ENCODE assay signal across 23 mouse cellular contexts in the genomic region with DNA sequence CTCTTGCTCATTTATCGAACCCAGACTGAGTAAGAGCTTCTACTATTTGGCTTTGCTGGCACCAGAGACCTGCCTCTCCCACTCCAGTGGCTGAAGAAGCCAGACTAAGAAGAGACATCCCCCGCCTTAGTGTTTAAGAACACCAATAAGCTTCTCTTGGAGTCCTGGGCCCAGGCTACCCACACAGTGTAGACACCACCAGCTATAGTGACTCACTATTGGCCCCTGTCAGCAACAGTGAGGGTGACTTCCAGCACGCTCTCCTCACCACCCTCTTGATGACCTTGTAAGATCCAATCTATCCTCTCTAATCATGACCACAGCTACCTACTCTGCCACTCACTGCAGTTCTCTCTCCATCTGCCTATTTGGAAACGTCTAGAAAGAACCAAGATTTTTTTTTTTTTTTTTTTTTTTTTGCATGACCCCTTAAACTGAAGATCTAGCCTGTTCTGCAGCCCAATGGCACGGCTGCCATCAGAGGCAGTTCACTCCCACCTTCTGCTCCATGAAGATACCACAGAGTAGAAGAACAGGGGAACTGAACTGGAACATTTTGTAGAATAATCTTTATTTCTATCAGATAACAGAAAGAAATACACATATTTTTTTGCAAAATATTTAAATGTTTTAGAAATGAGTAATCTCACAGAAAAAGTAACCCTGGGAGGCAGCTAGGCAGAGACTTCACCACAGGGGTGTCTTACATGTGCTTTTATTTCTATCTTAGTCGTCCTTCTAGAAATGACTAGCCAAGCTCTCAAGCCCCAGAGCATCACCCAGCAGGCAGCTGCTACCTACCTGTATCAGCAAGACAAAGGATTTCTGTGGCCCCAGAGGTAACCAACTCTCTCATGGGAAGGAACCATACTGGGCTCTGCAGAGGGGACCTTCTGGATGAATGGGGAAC. TPM values are rescaled to one million over a fixed set of nuclear protein-coding genes. Genes with fewer than 3 reads are reported as not detected.
A peak's percentile ranks its signal among the peaks of the same experiment; 100 is the strongest.
DNase-seq lines count a peak whose midpoint lies in the region; ATAC-seq lines count a peak whose summit lies in the region.
"Had no signal": no experiment of that assay in that cellular context is flagged by ENCODE, and none has a peak within 500 bp of the region (broad histone marks: within the 10 kb centered on the region; RNA-seq: fewer than 3 reads in every experiment).

No protein-coding gene starts in this region.

- H3K27me3 ChIP-seq in hindbrain, embryonic 13.5 days, result no peaks in the 10 kb centered on the region
- H3K27me3 ChIP-seq: embryonic facial prominence, embryonic 12.5 days; forebrain, embryonic 13.5 days; heart, embryonic 15.5 days; intestine, embryonic 15.5 days had no signal

- H3K27ac ChIP-seq in hindbrain, embryonic 13.5 days, result no peak overlapping the region
- H3K27ac ChIP-seq: embryonic facial prominence, embryonic 12.5 days; forebrain, embryonic 13.5 days; heart, adult 2 months; heart, embryonic 15.5 days; hindbrain, embryonic 10.5 days; intestine, embryonic 15.5 days had no signal

- H3K4me2 ChIP-seq in hindbrain, embryonic 13.5 days, result no peak overlapping the region
- H3K4me2 ChIP-seq: embryonic facial prominence, embryonic 12.5 days; forebrain, embryonic 13.5 days; heart, embryonic 11.5 days; heart, embryonic 15.5 days; intestine, embryonic 15.5 days had no signal

- ATAC-seq in frontal cortex, adult (ENCODE audit: low TSS enrichment), result peak; percentile 60
- ATAC-seq in CD4-positive, CD25-positive, alpha-beta regulatory T cell, adult 4 months, result peak; percentile 77
- ATAC-seq in activated CD4-positive, CD25-positive, alpha-beta regulatory T cell, adult 4 months, result peak; percentile 55
- ATAC-seq in hindbrain, embryonic 13.5 days (ENCODE audit: low FRiP score), result no peak
- ATAC-seq: forebrain, embryonic 13.5 days; forebrain, postnatal 0 days; hindbrain, embryonic 16.5 days; intestine, embryonic 15.5 days had no signal

- H3K4me1 ChIP-seq in hindbrain, embryonic 13.5 days (replicated peaks), result no peaks in the 10 kb centered on the region
- H3K4me1 ChIP-seq: embryonic facial prominence, embryonic 12.5 days; forebrain, embryonic 13.5 days; heart, embryonic 15.5 days; hindbrain, embryonic 10.5 days; intestine, embryonic 15.5 days had no signal

- H3K36me3 ChIP-seq in hindbrain, embryonic 13.5 days, result peaks cover 47% of the 10 kb centered on the region

- H3K4me3 ChIP-seq in hindbrain, embryonic 13.5 days, result no peak overlapping the region
- H3K4me3 ChIP-seq: embryonic facial prominence, embryonic 12.5 days; forebrain, embryonic 13.5 days; heart, adult 2 months; heart, embryonic 15.5 days; hindbrain, embryonic 10.5 days; intestine, embryonic 15.5 days had no signal

- WGBS in hindbrain, embryonic 13.5 days, result 77% methylated on average over 6 of the region's 6 CpGs

- H3K9ac ChIP-seq in hindbrain, embryonic 13.5 days, result no peak overlapping the region
- H3K9ac ChIP-seq: embryonic facial prominence, embryonic 12.5 days; forebrain, embryonic 13.5 days; forebrain, postnatal 0 days; heart, embryonic 15.5 days; intestine, embryonic 15.5 days had no signal

- H3K9me3 ChIP-seq in hindbrain, embryonic 13.5 days, result no peaks in the 10 kb centered on the region
- H3K9me3 ChIP-seq: embryonic facial prominence, embryonic 12.5 days; forebrain, embryonic 13.5 days; heart, embryonic 15.5 days; hindbrain, embryonic 10.5 days; intestine, embryonic 15.5 days had no signal

- DNase-seq in frontal cortex, postnatal 10 days (ENCODE audit: low spot score in 2 of 2), result no peak
- DNase-seq in cerebellum, adult 11-12 months, result no peak
- DNase-seq in heart, postnatal 4 days, result no peak
- DNase-seq: adrenal gland, postnatal 10 days; cerebellum, adult 11 months; cerebellum, adult 9-10 months; cerebellum, postnatal 25 days; forebrain, postnatal 0 days; gastrocnemius, postnatal 10 days; heart, adult 2 months; heart, postnatal 14 days; kidney, adult 18-20 months had no signal

RNA-seq across cellular contexts. Expression of a gene that starts 17.8 kb away (rescaled TPM):
- polyA plus RNA-seq in CD4-positive, CD25-positive, alpha-beta regulatory T cell, adult 4 months (2017; shearing (Covaris generic)), result 10 to 100 TPM; 14.7 to 17.3 TPM
- 10 to 100 TPM; 10.6 to 14.5 TPM for polyA plus RNA-seq in activated CD4-positive, CD25-positive, alpha-beta regulatory T cell, adult 4 months (2017; shearing (Covaris generic))
- 11.2 and 14.5 TPM in 2 replicates for polyA plus RNA-seq in hindbrain, embryonic 13.5 days (2015; fragmentation: Nextera tagmentation; extraction: Ambion mirVana)
- 1 to 10 TPM; 5.1 to 7.1 TPM for total RNA-seq in heart, postnatal 4 days (2021)
